Comparison of ENCODE assay signal across 14 mouse cellular contexts in the genomic region with DNA sequence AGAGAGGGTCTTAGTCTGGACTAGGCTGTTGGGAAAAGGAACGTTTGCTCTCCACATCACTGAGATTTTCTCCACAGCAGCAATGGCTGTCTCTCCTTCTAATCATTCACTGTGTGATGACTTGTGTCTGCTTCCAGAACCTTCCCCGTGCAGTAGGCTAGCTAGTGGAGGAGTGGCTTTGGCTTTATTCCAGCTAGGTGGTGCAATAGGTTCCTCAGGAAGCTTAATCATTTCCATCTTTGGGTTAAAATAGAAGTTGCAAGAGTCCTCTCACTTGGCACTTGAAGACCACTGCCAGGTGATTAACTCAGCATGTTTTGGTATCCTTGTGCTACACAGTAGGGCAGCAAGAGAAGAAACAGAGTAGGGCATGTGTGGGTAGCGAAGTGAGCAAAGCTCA.
"Had no signal": no experiment of that assay in that cellular context is flagged by ENCODE, and none has a peak within 500 bp of the region (broad histone marks: within the 10 kb centered on the region; RNA-seq: fewer than 3 reads in every experiment).

No protein-coding gene starts in this region.

- H3K27ac ChIP-seq: limb, embryonic 15.5 days; liver, embryonic 14.5 days; midbrain, embryonic 10.5 days; neural tube, embryonic 15.5 days had no signal

- H3K9me3 ChIP-seq: limb, embryonic 15.5 days; midbrain, embryonic 10.5 days; neural tube, embryonic 15.5 days had no signal

- H3K4me3 ChIP-seq: limb, embryonic 15.5 days; midbrain, embryonic 10.5 days; myocyte; neural tube, embryonic 15.5 days had no signal

- H3K9ac ChIP-seq: limb, embryonic 15.5 days; liver, embryonic 14.5 days; lung, embryonic 14.5 days; neural tube, embryonic 15.5 days had no signal

- H3K27me3 ChIP-seq: limb, embryonic 15.5 days; neural tube, embryonic 15.5 days had no signal

- H3K36me3 ChIP-seq: limb, embryonic 15.5 days; midbrain, embryonic 10.5 days; neural tube, embryonic 15.5 days had no signal

- ATAC-seq: hindbrain, embryonic 16.5 days; inflammation-experienced regulatory T-cells, adult 6 months; intestine, postnatal 0 days had no signal

- H3K4me1 ChIP-seq: limb, embryonic 15.5 days; midbrain, embryonic 10.5 days; neural tube, embryonic 15.5 days had no signal

- H3K4me2 ChIP-seq: limb, embryonic 15.5 days; lung, embryonic 14.5 days; neural tube, embryonic 15.5 days had no signal

- DNase-seq: lung, embryonic 14.5 days; lung, postnatal 14 days; midbrain, embryonic 14.5 days; right cerebral cortex, adult 18-20 months; right cerebral cortex, postnatal 25 days; thymus, postnatal 4 days had no signal
